Mouse (Mus musculus): ENCODE data around the gene Trnp1. TPM values are rescaled to one million over a fixed set of nuclear protein-coding genes. Genes with fewer than 3 reads are reported as not detected.

Gene Trnp1
- polyA plus RNA-seq, 1 experiment, result 4.5 TPM

DNA sequence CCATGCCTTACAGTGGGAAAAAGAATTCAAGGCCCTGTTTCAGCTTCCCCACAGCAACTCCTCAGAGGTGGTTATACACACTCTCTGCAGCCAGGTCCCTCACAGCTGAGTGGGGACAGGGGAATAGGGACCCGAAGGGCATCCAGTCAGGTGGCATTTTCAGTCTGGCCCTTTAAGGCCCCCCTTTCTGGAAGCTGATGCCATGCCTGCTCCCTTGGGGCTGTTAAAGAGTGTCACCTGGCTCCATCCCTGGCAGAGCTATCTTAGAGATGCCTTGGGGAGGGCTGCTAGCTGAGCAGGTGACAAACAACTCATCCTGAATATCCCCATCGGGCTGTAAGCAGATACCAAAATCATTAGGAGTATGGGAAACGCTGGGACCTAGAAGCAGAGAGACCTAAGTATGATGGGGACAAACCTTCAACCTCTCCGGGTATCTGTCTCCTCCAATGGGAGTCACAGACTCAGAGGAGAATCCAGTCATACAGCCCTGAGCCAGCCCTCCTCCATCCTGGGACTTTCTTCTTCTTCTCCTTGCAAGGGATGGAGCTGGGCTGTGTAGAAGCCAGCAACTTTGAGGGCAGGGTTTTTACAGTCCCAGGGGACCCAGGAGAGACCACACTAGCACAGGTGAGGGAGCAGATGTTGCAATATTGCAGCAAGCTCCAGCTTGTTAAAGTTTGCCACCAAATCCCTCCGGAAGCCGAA, 1.5 kb downstream of the Trnp1 start:
- 0 out of 2 replicates have a peak, but pooled peaks cover 2% of the 10 kb centered on the region for H3K4me1 ChIP-seq (ENCODE audit: control insufficient read depth, insufficient read depth, low read length)
- TF ChIP-seq POLR2A (IDR thresholded peaks at IDR 0.05; ENCODE audit: borderline replicate concordance, extremely low read depth, low read depth, low read length) (no peak), CTCF (IDR thresholded peaks at IDR 0.05; ENCODE audit: insufficient read depth, low read length) (no peak)
- H3K4me3 ChIP-seq (replicated peaks; ENCODE audit: extremely low read depth, low read depth, low read length), result no peak overlapping the region
- no peak for DNase-seq
- WGBS, result 32% methylated on average over 6 of the region's 6 CpGs

DNA sequence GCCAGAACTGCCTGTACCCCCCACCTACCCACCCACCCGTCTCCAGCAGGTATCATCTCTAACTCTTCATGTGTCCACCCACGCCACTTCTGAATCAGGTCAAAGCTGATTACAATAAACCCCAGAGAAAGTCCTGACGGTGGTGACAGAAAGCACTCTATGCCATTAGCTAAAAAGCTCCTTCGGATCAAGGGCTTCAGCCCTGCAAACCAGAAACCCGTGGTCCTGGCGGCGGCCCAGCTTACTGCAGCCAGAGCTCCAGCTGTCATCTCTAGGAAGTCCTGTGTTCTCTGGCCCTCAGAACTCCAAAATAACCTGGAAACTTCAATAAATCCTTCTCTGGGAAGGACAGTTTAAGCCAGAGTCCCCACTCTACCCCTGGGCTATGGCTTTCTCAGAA, 2.6 kb downstream of the Trnp1 start:
- no peak for DNase-seq
- H3K4me3 ChIP-seq (replicated peaks; ENCODE audit: extremely low read depth, low read depth, low read length), result no peak overlapping the region
- 0 out of 2 replicates have a peak, but pooled peaks cover 2% of the 10 kb centered on the region for H3K4me1 ChIP-seq (ENCODE audit: control insufficient read depth, insufficient read depth, low read length)
- 39% methylated on average over 7 of the region's 7 CpGs for WGBS
- TF ChIP-seq CTCF (IDR thresholded peaks at IDR 0.05; ENCODE audit: insufficient read depth, low read length), result no peak
- TF ChIP-seq POLR2A (IDR thresholded peaks at IDR 0.05; ENCODE audit: borderline replicate concordance, extremely low read depth, low read depth, low read length), result no peak

DNA sequence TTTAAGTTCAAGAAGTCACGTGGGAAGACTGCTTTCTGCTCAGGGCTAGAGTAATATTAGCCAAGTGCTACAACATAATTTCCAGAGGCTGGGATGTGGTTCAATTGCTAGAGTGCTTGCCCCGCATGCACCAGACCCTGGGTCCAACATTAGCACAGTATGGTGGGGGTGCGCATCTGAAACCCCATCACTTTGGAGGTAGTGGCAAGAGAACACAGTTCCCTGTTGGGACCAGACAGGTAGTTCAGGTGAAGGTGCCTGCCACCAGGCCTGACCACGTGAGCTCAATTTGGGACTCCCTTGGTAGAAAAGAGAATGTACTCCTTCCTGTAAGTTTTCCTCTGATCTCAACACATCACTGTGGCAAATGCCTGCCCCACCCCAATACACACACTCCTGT, 3.5 kb downstream of the Trnp1 start:
- DNase-seq, result no peak
- peaks cover 2% of the 10 kb centered on the region; the same call in 1 of the 2 replicates for H3K4me1 ChIP-seq (ENCODE audit: control insufficient read depth, insufficient read depth, low read length)
- TF ChIP-seq POLR2A (IDR thresholded peaks at IDR 0.05; ENCODE audit: borderline replicate concordance, extremely low read depth, low read depth, low read length) (no peak), CTCF (IDR thresholded peaks at IDR 0.05; ENCODE audit: insufficient read depth, low read length) (no peak)
- WGBS, result 63% methylated on average over 4 of the region's 4 CpGs
- no peak overlapping the region for H3K4me3 ChIP-seq (replicated peaks; ENCODE audit: extremely low read depth, low read depth, low read length)

DNA sequence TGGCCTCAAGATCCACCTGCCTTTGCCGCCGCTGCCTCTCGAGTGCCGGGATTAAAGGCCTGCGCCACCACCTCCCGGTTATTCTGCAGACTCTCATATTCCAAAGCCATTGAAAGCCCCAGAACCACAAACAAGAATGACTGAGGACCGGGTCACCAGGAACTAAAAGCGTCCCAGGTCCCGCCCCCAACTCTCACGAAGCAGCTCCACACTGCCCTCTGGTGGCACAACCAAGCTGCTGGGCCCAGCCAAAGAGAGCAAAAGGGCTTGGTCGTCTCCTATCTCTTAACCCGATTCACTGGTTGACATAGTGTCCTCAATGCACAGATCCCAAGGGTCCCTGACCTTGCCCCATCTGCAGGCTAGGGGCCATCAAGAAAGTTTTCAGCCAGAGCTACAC, 3.9 kb downstream of the Trnp1 start:
- 1% methylated on average over 12 of the region's 12 CpGs for WGBS
- peak overlapping the region; percentile 41 for H3K4me3 ChIP-seq (replicated peaks; ENCODE audit: extremely low read depth, low read depth, low read length)
- H3K4me1 ChIP-seq (ENCODE audit: control insufficient read depth, insufficient read depth, low read length), result peaks cover 5% of the 10 kb centered on the region; the same call in 1 of the 2 replicates
- TF ChIP-seq POLR2A (IDR thresholded peaks at IDR 0.05; ENCODE audit: borderline replicate concordance, extremely low read depth, low read depth, low read length) (no peak), CTCF (IDR thresholded peaks at IDR 0.05; ENCODE audit: insufficient read depth, low read length) (peak; percentile 77)
- DNase-seq, result peak; percentile 92

DNA sequence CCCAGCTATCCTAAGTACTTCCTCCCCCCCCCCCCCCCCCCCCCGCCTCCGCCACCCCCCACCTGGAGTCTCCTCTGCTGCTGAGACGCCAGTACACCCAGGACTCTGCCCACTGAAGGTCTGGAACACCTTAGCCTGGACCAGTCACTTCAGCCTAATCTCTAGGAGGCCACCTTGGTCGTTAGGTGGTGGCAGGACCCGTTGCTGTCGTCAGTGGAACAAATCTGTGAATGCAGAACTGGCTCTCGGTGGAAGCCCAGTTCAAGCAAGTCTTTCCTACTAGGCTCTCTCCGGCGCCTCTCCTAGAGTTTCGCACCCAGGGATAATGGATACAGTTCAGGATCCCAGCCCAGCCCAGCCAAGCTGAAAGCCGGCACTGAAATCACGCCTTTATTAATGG, 4.5 kb downstream of the Trnp1 start:
- peak overlapping the region; percentile 27 for H3K4me3 ChIP-seq (replicated peaks; ENCODE audit: extremely low read depth, low read depth, low read length)
- 8% methylated on average over 10 of the region's 12 CpGs for WGBS
- TF ChIP-seq POLR2A (IDR thresholded peaks at IDR 0.05; ENCODE audit: borderline replicate concordance, extremely low read depth, low read depth, low read length), result no peak
- no peak for TF ChIP-seq CTCF (IDR thresholded peaks at IDR 0.05; ENCODE audit: insufficient read depth, low read length)
- H3K4me1 ChIP-seq (ENCODE audit: control insufficient read depth, insufficient read depth, low read length), result peaks cover 5% of the 10 kb centered on the region; the same call in 1 of the 2 replicates
- DNase-seq, result no peak

DNA sequence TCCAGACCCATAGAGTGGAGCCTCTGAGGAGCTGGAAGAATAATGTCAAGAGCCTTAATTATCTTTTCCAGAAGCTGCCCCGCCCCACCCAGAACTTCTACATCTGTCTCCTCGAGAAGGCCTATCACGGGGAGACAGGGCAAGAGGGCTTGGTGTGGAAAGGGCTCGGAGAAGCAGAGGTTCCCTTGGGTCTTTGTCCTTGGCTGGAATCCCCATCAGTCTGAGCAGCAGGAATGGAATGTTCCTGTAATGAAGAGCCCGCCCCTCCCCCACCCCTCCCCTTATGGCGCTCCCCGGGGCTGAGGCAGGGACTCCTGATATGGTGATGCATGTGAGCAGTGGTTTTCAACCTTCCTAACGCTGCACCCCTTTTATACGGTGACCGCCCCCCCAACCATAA, 6.5 kb downstream of the Trnp1 start:
- TF ChIP-seq POLR2A (IDR thresholded peaks at IDR 0.05; ENCODE audit: borderline replicate concordance, extremely low read depth, low read depth, low read length) (no peak), CTCF (IDR thresholded peaks at IDR 0.05; ENCODE audit: insufficient read depth, low read length) (no peak)
- Histone ChIP-seq H3K4me1 (ENCODE audit: control insufficient read depth, insufficient read depth, low read length) (peaks cover 3% of the 10 kb centered on the region; the same call in 1 of the 2 replicates), H3K4me3 (replicated peaks; ENCODE audit: extremely low read depth, low read depth, low read length) (no peak overlapping the region)
- DNase-seq, result no peak
- WGBS, result 39% methylated on average over 10 of the region's 10 CpGs

DNA sequence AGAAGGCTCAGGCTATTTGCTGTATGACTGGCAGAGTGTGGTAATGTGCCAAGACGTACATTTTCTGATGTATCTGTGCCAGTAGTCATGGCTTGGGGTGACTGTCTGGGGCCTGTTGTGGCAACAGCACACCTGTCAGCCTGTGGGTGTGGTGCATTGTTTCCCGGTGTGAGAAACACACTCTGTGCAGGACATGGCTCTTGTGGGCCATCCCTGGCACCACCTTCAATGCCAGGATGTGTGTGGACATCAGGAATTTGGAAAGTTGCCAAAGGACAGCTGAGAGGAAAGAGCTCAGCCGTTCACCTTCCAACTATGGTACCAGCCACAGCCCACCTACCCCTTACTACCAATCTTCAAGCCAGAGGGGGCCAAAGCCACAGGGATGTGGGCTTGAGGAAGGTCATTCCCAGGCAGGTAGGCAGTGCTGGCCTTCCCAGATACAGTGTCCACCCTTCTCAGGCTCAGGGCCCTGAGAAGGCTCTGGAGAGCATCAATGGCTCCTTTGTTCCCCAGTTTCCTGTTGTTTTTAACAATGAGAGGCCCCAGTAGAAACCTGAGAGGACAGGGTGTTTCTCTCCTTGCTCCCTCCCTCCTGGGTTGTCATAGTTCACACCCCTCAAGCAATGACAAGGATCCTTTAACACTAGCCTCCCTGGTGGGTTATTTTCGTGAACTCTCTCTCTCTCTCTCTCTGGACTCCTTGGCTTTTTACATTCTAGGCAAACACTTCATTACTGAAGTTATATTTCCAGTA, 8.7 kb downstream of the Trnp1 start:
- TF ChIP-seq CTCF (IDR thresholded peaks at IDR 0.05; ENCODE audit: insufficient read depth, low read length) (no peak), POLR2A (IDR thresholded peaks at IDR 0.05; ENCODE audit: borderline replicate concordance, extremely low read depth, low read depth, low read length) (no peak)
- DNase-seq, result no peak
- Histone ChIP-seq H3K4me3 (replicated peaks; ENCODE audit: extremely low read depth, low read depth, low read length) (no peak overlapping the region), H3K4me1 (ENCODE audit: control insufficient read depth, insufficient read depth, low read length) (peaks cover 3% of the 10 kb centered on the region; the same call in 1 of the 2 replicates)
- 50% methylated on average over 4 of the region's 4 CpGs for WGBS

DNA sequence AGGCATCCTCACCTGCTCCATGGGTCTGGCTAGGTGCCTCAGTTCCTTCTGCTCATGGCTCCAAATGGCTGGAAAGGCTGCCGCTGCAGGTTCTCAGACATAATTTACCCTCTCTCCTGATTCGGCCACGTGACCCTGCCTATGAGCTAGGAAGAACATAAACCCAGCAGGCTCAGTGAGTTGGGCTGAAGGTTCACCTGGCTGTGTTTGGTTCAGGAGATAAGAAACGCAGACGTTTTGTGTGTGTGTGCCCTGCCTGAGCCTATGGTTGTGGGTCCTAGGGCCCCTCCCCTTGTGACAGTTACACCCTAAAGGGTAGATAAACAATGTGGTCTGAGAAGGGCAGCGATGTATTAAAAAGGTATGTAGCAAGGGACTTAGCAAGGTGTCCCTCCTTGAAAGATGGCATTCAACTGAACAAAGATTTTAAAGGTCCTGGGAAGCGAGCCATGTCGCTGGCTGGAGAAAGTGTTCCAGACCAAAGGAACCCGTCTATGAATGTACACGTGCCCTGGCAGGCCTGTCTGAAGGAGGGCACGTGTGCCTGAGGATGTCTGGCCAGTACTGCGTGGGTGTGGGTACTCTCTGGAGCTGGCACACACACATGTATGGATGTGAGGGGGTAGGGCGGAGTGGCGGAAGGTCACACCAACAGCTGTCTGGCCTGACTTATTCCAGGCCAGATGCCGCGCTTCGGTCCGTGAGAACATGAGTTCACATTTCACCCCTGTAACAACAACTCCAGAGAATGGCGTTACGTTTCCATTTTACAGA, 9.5 kb downstream of the Trnp1 start:
- WGBS, result 76% methylated on average over 20 of the region's 20 CpGs
- TF ChIP-seq POLR2A (IDR thresholded peaks at IDR 0.05; ENCODE audit: borderline replicate concordance, extremely low read depth, low read depth, low read length) (no peak), CTCF (IDR thresholded peaks at IDR 0.05; ENCODE audit: insufficient read depth, low read length) (no peak)
- DNase-seq, result no peak
- H3K4me1 ChIP-seq (ENCODE audit: control insufficient read depth, insufficient read depth, low read length), result peaks cover 9% of the 10 kb centered on the region
- H3K4me3 ChIP-seq (replicated peaks; ENCODE audit: extremely low read depth, low read depth, low read length), result no peak overlapping the region

DNA sequence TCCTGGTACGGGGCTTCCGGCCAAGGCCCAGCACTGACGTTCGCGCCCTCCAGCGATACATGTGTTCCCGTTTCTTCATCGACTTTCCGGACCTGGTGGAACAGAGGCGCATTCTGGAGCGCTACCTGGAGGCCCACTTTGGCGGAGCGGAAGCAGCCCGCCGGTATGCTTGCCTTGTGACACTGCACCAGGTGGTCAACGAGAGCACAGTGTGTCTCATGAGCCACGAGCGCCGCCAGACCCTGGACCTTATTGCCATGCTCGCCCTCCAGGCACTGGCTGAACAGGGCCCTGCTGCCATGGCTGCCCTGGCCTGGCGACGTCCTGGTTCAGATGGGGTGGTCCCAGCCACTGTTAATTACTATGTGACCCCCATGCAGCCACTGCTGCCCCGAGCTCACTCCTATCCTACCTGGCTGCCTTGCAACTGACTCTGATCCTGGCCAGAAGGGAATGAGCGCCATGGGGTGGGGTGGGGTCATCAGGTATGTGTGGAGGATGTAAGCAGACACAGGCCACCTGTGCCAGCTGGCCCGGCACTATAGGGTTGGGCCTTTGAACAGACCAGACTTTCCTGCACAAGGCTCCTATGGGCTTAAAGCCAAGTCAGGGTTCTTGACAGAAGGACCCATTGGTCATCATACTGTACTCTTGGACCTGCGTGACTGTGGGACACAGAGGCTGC, 11.5 kb downstream of the Trnp1 start:
- WGBS, result 90% methylated on average over 26 of the region's 26 CpGs

More for the DNA sequence above, 11.5 kb downstream of the Trnp1 start:
- Histone ChIP-seq H3K4me1 (ENCODE audit: control insufficient read depth, insufficient read depth, low read length) (peaks cover 9% of the 10 kb centered on the region), H3K4me3 (replicated peaks; ENCODE audit: extremely low read depth, low read depth, low read length) (no peak overlapping the region)
- DNase-seq, result no peak
- TF ChIP-seq CTCF (IDR thresholded peaks at IDR 0.05; ENCODE audit: insufficient read depth, low read length), result no peak
- TF ChIP-seq POLR2A (IDR thresholded peaks at IDR 0.05; ENCODE audit: borderline replicate concordance, extremely low read depth, low read depth, low read length), result no peak
